Mouse (Mus musculus) left cerebral cortex, postnatal 10 days (tissue): ENCODE measurements around the gene Gm11634. TPM values are rescaled to one million over a fixed set of nuclear protein-coding genes. Genes with fewer than 3 reads are reported as not detected.
"Not testable (repeated sequence)": the region's sequence is repeated elsewhere in the genome, so short reads cannot be mapped to it uniquely, and the experiment has no call there.

Experiments
- DNase-seq, 2 experiments: peaks; one replicate each; pipeline ENCODE4 v3.0.0; 2021 to 2022; ENCODE audit warnings: low spot score in 2 of 2, mixed read lengths in 1 of 2; ENCODE audit errors: extremely low spot score in 1 of 2
- intact Hi-C: fragments of 180-260 bp; cut with DNase I; formaldehyde crosslinking; loops from one replicate; pipeline ENCODE4 v1.15.1; 2025
- total RNA-seq, 2 experiments: library from RNA; stranded (reverse); gene quantifications; 2 replicates each; pipeline ENCODE4 v1.2.3; 2021

The Gm11634 gene
- not detected for total RNA-seq

GRCm38 (mm10) chr11:101599156-101599555 is at the start of gene Gm11634:
Gene Gm11634, minus strand, starts transcription at chr11:101599256.
- DNase-seq, result no peak
- intact Hi-C loops, result no loop called here

GRCm38 (mm10) chr11:101647093-101647492 is 48.0 kb upstream of the Gm11634 start:
- DNase-seq, intact Hi-C loops: not testable (repeated sequence)

DNA sequence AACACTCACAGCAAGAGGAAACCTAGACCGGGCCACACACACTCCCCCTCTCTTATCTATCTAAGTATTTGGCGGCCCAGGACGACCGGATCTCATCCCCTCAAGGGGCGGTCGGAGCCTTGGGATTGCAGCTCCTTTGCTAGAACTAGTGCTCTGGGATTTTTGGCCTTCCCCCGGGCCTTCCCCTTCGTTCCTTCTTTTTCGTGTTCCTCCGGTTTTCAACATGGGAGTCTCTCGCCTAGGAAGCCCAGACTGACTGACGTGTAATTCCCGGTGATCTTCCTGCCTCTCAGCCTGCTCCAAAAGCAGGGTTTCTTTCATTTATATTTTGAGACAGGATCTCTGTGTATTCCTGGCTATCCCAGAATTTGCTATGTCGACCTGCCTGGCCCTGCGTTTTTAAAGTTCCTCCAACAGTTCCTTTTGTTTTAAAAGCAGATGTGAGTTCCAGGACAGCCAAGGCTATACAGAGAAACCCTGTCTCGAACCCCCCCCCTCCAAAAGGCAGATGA is 47.3 kb upstream of the Gm11634 start:
- intact Hi-C loops, DNase-seq: not testable (repeated sequence)

DNA sequence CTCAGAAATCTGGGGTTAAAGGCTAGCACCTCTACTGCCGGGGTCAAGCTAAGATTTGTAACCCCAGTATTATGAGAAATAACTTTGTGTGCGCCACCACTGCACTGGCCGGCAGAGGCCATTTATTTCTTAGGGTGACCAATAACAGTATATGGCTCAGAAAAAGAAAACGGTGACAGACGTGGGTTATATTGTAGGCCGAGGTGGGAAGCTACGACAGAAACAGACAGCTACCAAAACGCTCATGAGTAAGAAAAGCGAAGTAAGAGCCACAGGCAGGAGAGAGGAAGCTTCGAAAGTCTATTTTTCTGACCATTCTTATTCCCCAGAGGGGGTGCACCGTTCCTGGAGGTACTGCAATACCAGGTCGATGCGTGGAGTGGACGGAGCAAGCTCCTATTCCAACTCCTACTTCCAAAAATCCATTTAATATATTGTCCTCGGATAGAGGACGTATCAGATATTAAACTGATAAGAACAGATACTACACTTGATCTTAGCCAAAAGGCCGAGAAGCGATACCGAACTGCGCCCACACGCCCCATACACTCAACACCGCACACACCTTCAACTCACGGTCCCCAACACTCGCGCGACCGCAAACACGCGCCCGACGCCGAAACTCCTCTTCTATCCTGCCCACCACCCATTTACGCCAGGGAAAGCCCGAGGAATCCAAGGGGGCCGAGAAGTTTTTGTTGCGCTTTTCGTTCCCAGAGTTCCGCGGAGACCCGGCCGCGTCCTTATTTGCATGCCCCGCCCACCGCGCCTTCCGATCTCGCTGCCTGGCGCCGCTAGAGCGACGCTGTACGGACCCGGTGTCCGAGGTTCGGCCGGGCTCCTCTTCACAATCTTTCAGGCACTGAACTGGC is 46.6 kb upstream of the Gm11634 start:
- intact Hi-C loops, result not testable (repeated sequence)
- peak; percentile 72 to 82 for DNase-seq

GRCm38 (mm10) chr11:101645043-101645410 is 46.0 kb upstream of the Gm11634 start:
- intact Hi-C loops, DNase-seq: not testable (repeated sequence)

DNA sequence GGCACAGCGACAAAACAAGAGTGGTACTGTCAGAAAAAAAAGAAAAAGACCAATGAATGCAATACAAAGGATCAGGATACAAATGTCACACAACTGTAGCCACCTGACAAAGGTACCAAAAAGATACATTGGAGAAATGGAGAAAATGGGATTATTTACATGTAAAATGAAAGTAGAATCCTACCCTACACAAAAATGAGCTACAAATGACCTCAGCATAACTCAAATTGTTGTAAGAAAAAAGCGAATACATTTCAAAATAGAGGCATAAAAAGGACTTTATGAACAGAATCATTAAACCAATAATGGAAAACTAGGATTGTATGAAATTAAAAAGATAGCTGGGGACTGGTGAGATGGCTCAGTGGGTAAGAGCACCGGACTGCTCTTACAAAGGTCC is 45.5 kb upstream of the Gm11634 start:
- DNase-seq, result no peak
- intact Hi-C loops, result no loop called here

GRCm38 (mm10) chr11:101642931-101643330 is 43.9 kb upstream of the Gm11634 start:
- DNase-seq, result no peak
- intact Hi-C loops, result no loop called here

DNA sequence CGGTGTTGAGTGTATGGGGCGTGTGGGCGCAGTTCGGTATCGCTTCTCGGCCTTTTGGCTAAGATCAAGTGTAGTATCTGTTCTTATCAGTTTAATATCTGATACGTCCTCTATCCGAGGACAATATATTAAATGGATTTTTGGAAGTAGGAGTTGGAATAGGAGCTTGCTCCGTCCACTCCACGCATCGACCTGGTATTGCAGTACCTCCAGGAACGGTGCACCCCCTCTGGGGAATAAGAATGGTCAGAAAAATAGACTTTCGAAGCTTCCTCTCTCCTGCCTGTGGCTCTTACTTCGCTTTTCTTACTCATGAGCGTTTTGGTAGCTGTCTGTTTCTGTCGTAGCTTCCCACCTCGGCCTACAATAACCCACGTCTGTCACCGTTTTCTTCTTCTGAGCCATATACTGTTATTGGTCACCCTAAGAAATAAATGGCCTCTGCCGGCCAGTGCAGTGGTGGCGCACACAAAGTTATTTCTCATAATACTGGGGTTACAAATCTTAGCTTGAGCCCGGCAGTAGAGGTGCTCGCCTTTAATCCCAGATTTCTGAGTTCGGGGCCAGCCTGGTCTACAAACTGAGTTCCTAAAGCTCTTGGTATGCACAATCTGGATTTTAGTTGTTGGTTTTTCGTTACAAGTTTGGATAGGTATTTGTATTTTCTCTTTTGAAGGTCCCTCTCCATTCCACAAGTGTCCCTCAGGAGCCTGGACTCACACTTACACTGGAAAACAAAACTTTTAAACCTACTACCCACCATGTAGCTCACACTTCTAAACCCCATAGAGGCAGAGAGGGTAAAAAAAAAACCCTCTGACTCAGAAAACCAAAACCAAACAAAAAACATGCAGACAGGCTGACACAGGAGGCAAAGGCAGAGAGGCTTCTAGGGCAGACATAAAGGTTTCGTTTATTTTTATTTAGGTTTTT is 42.9 kb upstream of the Gm11634 start:
- intact Hi-C loops, result not testable (repeated sequence)
- peak; percentile 51 to 61 for DNase-seq

DNA sequence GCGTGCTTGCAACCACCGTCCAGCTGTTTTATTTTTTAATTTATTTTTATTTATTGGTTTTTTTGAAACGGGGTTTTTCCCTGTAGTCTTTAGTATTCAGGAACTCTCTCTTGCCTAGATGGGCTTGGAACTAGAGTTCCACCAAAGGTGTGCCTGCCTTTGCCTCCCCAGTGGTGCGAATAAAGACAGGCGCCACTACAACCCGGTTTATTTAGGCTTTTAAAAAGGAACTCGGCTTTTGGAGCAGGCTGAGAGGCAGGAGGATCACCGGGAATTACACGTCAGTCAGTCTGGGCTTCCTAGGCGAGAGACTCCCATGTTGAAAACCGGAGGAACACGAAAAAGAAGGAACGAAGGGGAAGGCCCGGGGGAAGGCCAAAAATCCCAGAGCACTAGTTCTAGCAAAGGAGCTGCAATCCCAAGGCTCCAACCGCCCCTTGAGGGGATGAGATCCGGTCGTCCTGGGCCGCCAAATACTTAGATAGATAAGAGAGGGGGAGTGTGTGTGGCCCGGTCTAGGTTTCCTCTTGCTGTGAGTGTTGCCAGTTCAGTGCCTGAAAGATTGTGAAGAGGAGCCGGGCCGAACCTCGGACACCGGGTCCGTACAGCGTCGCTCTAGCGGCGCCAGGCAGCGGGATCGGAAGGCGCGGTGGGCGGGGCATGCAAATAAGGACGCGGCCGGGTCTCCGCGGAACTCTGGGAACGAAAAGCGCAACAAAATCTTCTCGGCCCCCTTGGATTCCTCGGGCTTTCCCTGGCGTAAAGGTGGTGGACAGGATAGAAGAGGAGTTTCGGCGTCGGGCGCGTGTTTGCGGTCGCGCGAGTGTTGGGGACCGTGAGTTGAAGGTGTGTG is 42.0 kb upstream of the Gm11634 start:
- intact Hi-C loops, result not testable (repeated sequence)
- DNase-seq, result peak; percentile 63 to 89

GRCm38 (mm10) chr11:101639761-101640160 is 40.7 kb upstream of the Gm11634 start:
- no peak for DNase-seq
- intact Hi-C loops, result no loop called here

- DNase-seq, result no peak
- intact Hi-C loops, result no loop called here
Observed at GRCm38 (mm10) chr11:101635660-101636059, 36.6 kb upstream of the Gm11634 start.

DNA sequence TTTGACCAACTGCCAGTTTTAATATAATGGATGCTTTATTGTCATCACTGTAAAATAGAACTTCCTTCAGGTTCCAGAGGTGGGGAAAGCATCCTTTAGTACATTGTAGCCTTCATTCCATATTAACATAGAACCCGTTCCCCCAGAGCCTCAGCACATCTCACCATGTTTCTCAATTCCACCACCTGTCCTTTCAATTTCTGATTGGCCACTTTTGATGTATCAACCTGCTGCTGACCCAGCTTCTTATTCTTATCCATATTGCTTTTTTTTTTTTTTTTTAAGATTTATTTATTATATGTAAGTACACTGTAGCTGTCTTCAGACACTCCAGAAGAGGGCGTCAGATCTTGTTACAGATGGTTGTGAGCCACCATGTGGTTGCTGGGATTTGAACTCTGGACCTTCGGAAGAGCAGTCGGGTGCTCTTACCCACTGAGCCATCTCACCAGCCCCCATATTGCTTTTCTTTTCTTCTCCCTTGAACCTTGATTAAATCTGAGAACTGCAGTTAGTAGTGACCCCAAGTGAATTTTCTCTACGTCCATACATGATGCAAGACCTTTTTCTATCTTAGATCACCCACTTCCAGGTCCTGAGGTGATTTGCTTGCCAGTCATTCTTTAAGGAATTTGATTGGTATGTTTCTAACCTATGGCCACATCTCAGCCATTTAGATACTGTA is 29.8 kb upstream of the Gm11634 start:
- DNase-seq, intact Hi-C loops: not testable (repeated sequence)

DNA sequence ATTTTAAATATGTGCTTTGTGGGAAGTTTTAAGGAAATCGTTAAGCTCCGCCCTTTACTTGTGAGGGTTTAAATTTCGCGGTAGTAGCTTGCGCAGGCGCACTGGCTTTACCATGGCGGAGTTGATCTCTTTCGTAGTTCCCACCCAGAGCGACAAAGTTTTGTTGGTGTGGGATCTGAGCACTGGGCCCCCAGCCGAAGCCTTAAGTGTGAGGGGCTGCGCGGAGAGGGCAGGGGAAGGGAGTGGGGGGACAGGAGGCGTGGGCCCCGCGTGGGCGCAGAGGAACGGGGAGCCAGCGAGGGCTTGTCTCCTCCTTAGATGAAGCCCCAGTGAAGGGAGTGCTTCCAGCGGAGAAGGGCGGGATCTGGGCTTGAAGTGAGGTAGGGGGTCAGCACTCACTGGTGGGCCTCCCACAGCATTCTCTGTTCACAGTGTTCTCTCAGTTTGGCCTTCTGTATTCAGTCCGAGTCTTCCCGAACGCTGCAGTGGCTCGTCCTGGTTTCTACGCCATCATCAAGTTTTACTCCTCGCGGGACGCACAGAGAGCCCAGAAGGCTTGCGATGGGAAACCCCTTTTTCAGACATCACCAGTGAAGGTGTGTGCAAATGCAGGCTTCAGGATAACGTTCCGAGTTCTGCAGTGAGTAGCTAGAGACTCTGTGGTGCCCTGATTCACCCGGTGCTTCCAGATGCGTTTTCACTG is 29.0 kb upstream of the Gm11634 start:
- peak; percentile 80 to 91 for DNase-seq
- intact Hi-C loops, result no loop called here

- peak; percentile 73 to 91 for DNase-seq
- intact Hi-C loops, result no loop called here
Observed at GRCm38 (mm10) chr11:101626995-101627856, 28.2 kb upstream of the Gm11634 start, which contains the start of gene Rdm1. Gene Rdm1, plus strand, starts transcription at chr11:101627195.

DNA sequence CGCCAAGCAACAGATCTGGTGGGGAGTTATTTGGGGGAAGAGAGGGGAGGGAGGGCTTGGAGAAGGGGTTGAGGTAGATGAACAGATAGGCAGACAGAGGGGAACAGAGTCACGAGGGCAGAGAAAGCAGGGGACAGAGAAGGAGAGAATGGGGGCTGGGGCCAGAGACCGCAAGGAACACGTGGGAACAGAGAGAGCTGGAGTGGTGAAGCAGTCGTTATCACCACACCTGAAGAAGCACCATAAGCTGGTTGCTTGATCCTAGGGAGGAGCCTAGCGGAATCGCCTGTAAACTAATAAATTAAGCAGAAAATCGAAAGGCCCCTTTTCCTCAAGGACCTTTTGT is 27.6 kb upstream of the Gm11634 start:
- DNase-seq, result no peak
- intact Hi-C loops, result no loop called here

DNA sequence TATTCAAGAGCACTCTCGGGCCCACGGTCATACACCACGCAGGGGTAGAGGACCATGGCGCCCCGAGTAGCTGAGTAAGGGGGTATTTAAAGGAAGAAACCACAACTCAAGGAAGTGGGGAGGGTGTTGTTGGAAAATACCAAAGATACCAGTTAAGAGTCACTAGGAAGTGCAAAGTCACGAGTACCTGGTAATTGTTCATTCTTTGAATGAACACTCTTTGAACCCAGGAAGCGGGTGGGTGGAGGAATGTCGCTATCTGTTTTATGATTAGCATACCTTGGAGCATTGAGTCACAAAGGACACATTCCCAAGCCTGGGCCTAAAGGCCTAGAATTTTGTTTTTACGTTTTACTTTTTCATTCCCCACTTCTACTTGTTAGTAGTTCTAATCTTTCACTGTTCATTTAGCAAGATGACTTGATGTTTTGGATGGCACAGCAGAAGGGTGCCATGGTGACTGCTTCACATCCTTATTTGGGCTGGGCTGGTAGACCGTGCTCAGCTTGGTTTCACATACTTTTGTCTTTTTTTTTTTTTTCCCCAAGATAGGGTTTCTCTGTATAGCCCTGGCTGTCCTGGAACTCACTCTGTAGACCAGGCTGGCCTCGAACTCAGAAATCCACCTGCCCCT is 21.1 kb upstream of the Gm11634 start:
- intact Hi-C loops, DNase-seq: not testable (repeated sequence)
